Mouse (Mus musculus) cerebellum, adult 11 months (tissue): Measurements from ENCODE around the gene Zc3h10.
"Not testable (repeated sequence)": the region's sequence is repeated elsewhere in the genome, so short reads cannot be mapped to it uniquely, and the experiment has no call there.

ENCODE experiments used
- DNase-seq: peaks from one replicate; pipeline ENCODE4 v3.0.0; 2022

The Zc3h10 gene

GRCm38 (mm10) chr10:128524111-128524731 lies 23.4 kb downstream of the Zc3h10 start:
- no peak for DNase-seq

- no peak for DNase-seq
Observed at GRCm38 (mm10) chr10:128522351-128522750, 25.2 kb downstream of the Zc3h10 start.

GRCm38 (mm10) chr10:128520591-128520990 lies 27.0 kb downstream of the Zc3h10 start:
- no peak for DNase-seq

GRCm38 (mm10) chr10:128518833-128519232 lies 28.7 kb downstream of the Zc3h10 start:
- DNase-seq = no peak

- DNase-seq = no peak
Observed at GRCm38 (mm10) chr10:128516677-128517076, 30.9 kb downstream of the Zc3h10 start.

GRCm38 (mm10) chr10:128516029-128516428 lies 31.5 kb downstream of the Zc3h10 start:
- DNase-seq = no peak

- no peak for DNase-seq
Observed at GRCm38 (mm10) chr10:128515044-128515443, 32.5 kb downstream of the Zc3h10 start.

- no peak for DNase-seq
Observed at GRCm38 (mm10) chr10:128511761-128512160, 35.8 kb downstream of the Zc3h10 start.

- DNase-seq = no peak
Observed at GRCm38 (mm10) chr10:128511189-128511588, 36.4 kb downstream of the Zc3h10 start.

- no peak for DNase-seq
Observed at GRCm38 (mm10) chr10:128510301-128510700, 37.3 kb downstream of the Zc3h10 start.

GRCm38 (mm10) chr10:128509831-128510230 lies 37.7 kb downstream of the Zc3h10 start:
- DNase-seq = no peak

GRCm38 (mm10) chr10:128509203-128509602 lies 38.4 kb downstream of the Zc3h10 start:
- no peak for DNase-seq

GRCm38 (mm10) chr10:128508260-128508659 lies 39.3 kb downstream of the Zc3h10 start:
- no peak for DNase-seq

- DNase-seq = no peak
Observed at GRCm38 (mm10) chr10:128505974-128506373, 41.6 kb downstream of the Zc3h10 start.

GRCm38 (mm10) chr10:128505371-128505667 lies 42.3 kb downstream of the Zc3h10 start:
- DNase-seq = not testable (repeated sequence)

- DNase-seq = no peak
Observed at GRCm38 (mm10) chr10:128504641-128505370, 42.8 kb downstream of the Zc3h10 start.

GRCm38 (mm10) chr10:128504012-128504411 lies 43.6 kb downstream of the Zc3h10 start:
- DNase-seq = no peak

- DNase-seq = no peak
Observed at GRCm38 (mm10) chr10:128503532-128503931, 44.0 kb downstream of the Zc3h10 start.

GRCm38 (mm10) chr10:128502341-128502740 lies 45.2 kb downstream of the Zc3h10 start:
- no peak for DNase-seq

- DNase-seq = peak; percentile 58
Observed at GRCm38 (mm10) chr10:128499116-128499671, 48.4 kb downstream of the Zc3h10 start.

- DNase-seq = peak; percentile 95
Observed at GRCm38 (mm10) chr10:128498590-128498989, 49.0 kb downstream of the Zc3h10 start, which contains the start of gene Myl6b. Gene Myl6b (minus strand): TSS chr10:128498685.

GRCm38 (mm10) chr10:128497134-128497737 lies 50.3 kb downstream of the Zc3h10 start:
- DNase-seq = no peak

GRCm38 (mm10) chr10:128496509-128497077 lies 51.0 kb downstream of the Zc3h10 start:
- DNase-seq = no peak

- DNase-seq = no peak
Observed at GRCm38 (mm10) chr10:128495903-128496302, 51.7 kb downstream of the Zc3h10 start.
